Mouse (Mus musculus): Measurements from ENCODE around the gene Slc6a11. TPM values are rescaled to one million over a fixed set of nuclear protein-coding genes. Genes with fewer than 3 reads are reported as not detected.
A peak's percentile ranks its signal among the peaks of the same experiment; 100 is the strongest.

Gene Slc6a11
- total RNA-seq, 2 experiments from 2014 or later: not detected

DNA sequence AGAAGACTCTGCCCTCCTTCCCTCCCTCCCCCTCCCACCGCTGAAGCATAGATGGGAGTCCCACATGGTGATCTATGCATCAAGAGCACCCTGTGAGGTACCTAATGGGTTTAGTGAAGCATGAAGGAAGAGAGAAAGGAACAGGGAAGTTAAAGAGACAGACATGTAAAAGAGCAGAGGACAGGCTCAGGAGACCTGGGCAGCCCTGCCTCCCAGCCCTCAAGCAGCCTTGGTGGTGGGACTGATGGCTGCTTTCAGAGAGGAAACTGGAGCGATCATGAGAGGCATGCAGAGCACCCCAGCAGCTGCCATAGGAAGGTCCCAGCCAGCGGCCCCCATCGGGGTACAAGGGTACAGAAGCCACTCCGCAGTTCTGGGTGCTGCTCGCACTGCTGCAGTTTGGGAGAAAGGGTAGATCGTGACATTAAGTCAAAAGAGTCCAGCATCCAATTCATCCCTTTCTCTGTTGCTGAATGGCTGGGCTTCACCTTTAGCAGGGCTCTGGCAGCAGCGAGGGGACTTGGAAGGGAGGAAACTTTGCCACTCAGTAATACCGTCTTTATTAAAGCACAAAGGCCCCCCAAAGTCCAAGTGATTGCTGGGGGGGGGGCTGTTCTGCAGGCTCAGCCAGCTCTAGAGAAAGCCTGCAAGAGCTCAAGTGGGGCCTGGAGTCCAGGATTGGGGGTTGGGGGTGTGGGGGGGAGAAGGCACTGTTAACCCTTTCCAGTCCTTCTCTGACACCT is 43.5 kb downstream of the Slc6a11 start:
- intact Hi-C loops (cut with DNase I): no loop called here

DNA sequence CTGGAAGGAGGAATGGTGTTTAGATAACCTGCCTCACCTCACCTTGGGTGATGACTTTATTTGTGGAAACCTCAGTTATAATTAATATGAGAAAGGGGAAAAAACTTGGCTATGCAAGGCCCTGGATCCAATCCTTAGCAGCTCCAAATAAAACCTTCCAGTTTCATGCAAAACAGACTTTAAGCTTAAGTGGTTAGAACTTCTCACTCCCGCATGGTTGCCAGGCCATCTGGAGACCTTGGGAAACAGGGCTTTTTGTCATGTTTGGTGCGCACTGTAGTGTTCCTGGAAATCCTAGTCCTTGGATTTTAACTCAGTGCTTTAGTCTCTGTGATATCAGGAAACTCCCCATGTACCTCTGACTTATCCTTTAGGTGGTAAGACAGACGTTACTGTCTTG is 47.1 kb downstream of the Slc6a11 start:
- no peak for DNase-seq
- intact Hi-C loops (cut with DNase I): no loop called here

More for the DNA sequence above, 43.5 kb downstream of the Slc6a11 start:
- DNase-seq: no peak

GRCm38 (mm10) chr6:114182366-114183179 is 51.5 kb downstream of the Slc6a11 start:
- intact Hi-C loops (cut with DNase I): no loop called here
- DNase-seq: no peak

DNA sequence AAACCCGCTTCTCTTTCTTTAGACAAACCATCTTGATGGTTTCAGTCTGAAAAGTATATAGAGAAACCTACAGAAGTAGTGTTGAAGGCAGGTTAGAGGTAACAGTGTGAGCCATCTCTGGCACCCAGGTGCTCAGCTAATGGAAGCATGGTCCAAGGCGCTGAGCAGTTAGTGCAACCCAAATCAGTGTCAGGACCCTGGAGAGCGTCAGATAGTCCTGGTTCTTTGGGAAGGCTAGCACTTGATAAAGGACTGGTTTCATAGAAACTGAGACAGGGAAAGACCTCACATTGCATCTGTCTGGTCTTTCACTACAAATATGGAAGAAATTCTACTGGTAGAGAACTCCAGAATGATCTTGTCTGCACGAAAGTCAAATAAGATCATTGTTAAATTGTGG is 56.1 kb downstream of the Slc6a11 start:
- intact Hi-C loops (cut with DNase I): no loop called here
- DNase-seq: no peak

DNA sequence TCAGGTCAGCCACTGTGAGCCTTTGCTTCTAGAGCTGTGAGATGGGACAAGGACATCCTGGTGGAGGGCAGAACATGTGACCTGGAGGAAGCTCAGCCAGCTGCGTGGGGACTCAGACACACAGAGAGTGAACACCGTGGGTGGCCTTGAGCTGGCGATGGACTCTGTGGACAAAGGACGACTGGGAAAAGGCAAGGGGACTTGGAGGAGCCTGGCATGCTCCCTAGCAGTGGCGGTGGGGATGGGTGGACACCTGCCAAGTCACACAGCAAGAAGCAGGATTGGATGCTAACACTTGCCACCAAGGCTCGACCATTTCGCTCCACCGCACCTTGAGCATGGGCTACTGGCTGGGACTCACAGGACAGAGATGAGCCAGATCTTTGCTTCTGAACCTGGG is 57.8 kb downstream of the Slc6a11 start:
- no peak for DNase-seq
- intact Hi-C loops (cut with DNase I): no loop called here

DNA sequence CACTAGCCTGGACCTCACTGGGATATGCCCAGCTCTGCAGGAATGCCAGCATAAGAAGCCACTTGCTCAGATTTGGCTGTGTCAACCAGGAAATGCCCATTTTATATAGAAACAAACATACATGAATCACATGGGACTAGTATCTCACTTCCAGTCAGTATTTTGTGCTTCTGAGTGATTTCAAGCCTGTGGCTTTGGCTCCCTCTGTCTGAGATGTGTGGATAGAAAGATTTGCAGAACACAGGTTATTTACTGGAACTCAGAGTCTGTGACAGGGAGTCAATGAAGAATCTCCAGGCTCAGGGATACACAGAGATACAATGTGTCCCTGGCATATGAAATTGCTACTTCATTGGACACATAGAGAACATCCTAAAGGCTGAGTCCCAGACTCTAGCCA is 65.0 kb downstream of the Slc6a11 start:
- DNase-seq: no peak
- intact Hi-C loops (cut with DNase I): loop anchor here (5.0 kb wide), 1 partner anchor 104 kb away; no protein-coding TSS in a partner anchor

GRCm38 (mm10) chr6:114199200-114199845 is 68.3 kb downstream of the Slc6a11 start:
- intact Hi-C loops (cut with DNase I): loop anchor here (5.0 kb wide), 1 partner anchor 107 kb away; no protein-coding TSS in a partner anchor
- no peak for DNase-seq

GRCm38 (mm10) chr6:114204557-114204956 is 73.5 kb downstream of the Slc6a11 start:
- DNase-seq: no peak
- intact Hi-C loops (cut with DNase I): no loop called here

GRCm38 (mm10) chr6:114208296-114208695 is 77.3 kb downstream of the Slc6a11 start:
- DNase-seq: no peak
- intact Hi-C loops (cut with DNase I): no loop called here

- intact Hi-C loops (cut with DNase I): no loop called here
- DNase-seq: peak; percentile 11 to 12
These were observed 83.4 kb downstream of the Slc6a11 start for GRCm38 (mm10) chr6:114214393-114214792.

- intact Hi-C loops (cut with DNase I): no loop called here
- DNase-seq: no peak
These were observed 85.8 kb downstream of the Slc6a11 start for GRCm38 (mm10) chr6:114216741-114217414.

DNA sequence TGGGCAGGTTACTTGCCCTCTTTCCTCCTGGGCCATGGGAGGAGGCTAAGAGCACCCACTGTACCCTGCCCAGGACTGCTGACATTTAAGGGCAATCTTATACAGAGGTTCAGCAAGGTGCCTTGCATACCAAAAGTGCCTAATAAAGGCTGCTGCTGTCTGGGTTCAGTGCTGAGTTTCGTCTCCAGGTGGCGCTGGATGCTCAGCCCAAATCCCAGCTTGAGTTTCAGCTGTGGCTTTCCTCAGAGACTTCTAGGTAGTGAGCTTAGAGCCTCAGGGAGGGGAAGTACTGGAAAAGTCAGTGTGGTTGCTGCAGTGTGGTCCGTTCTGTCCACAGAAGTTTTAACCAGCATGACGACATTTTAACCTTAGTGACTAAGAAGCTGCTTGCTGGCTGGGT is 93.4 kb downstream of the Slc6a11 start:
- intact Hi-C loops (cut with DNase I): loop anchor here (1.0 to 5.0 kb wide), 2 partner anchors 121 to 473 kb away; no protein-coding TSS in a partner anchor
- peak in 1 of 2 experiments; percentile 13 for DNase-seq

- intact Hi-C loops (cut with DNase I): no loop called here
- no peak for DNase-seq
These were observed 96.3 kb downstream of the Slc6a11 start for GRCm38 (mm10) chr6:114227378-114227777.

GRCm38 (mm10) chr6:114228196-114228595 is 97.2 kb downstream of the Slc6a11 start:
- DNase-seq: no peak
- intact Hi-C loops (cut with DNase I): no loop called here

DNA sequence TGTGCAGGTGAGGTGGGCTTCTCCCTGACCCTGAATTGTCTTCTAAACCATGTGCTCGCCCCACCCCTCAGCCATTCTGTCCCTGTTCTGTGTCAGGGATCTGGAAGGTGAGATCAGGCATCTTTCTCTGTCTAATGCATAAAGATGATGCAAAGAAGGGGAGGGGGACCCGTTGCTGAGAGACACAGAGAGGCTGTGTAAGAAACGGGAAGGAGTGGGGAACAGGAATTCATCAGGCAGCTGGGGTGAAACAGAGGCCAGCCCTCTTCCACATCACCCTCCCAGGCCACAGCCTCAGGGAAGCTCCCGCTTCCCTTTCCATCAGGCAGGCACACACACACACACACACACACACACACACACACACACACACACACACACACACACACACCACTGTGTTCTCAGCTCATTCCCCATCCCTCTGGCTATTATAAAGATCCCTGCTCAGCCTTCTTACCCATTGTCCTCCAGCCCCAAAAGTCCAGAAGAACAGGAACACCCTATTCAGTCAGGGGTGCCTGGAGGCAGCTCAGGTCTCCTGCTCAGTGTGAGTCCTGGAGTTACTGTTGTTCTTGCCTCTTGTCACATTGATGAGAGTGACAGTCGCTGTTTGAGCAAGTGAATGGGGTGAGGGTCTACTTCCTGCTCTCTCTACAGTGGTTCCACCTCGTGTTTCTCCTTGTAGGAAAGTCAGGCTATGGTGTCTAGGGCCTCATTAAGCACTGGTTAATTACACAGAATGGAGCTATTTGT is 108.0 kb downstream of the Slc6a11 start:
- intact Hi-C loops (cut with DNase I): no loop called here
- no peak for DNase-seq

GRCm38 (mm10) chr6:114245665-114246064 is 114.6 kb downstream of the Slc6a11 start:
- no peak for DNase-seq
- intact Hi-C loops (cut with DNase I): no loop called here

DNA sequence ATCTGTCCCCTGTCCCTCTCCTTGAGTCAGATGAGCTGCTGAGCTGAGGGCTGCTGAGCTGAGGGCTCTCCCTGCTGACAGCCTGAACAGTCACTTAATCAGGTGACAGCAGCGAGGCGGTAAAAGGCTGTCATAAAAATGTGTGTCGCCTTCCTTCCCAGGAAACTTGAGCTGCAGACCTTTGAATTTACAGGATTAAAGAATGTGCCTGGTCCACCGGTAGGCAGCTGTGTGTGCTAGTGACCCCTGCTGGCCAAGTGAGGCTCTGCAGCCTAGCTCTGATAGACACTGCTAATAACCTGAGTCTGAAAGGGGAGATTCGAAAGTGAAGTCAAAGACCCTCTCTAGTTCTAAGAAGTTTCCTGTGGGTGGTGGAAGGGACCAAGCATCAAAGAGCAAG is 119.3 kb downstream of the Slc6a11 start:
- intact Hi-C loops (cut with DNase I): loop anchor here (1.0 to 5.0 kb wide), 2 partner anchors 161 to 488 kb away; no protein-coding TSS in a partner anchor
- DNase-seq: peak; percentile 70 to 78

- no peak for DNase-seq
- intact Hi-C loops (cut with DNase I): loop anchor here (5.0 kb wide), 1 partner anchor 493 kb away; no protein-coding TSS in a partner anchor
These were observed 123.9 kb downstream of the Slc6a11 start for GRCm38 (mm10) chr6:114254927-114255326.

GRCm38 (mm10) chr6:114257762-114258361 is 126.8 kb downstream of the Slc6a11 start:
- no peak for DNase-seq
- intact Hi-C loops (cut with DNase I): no loop called here

Measured in heart, postnatal 36 days (tissue).